Mouse (Mus musculus): ENCODE data around the gene Ppfia3.

Gene Ppfia3

GRCm38 (mm10) chr7:45312686-45313453 lies 53.9 kb downstream of the Ppfia3 start:
- no peak for DNase-seq (ENCODE audit: low spot score in 2 of 2)

GRCm38 (mm10) chr7:45312023-45312422 lies 54.8 kb downstream of the Ppfia3 start:
- DNase-seq (ENCODE audit: low spot score in 2 of 2) = no peak

GRCm38 (mm10) chr7:45309455-45309854 lies 57.4 kb downstream of the Ppfia3 start:
- DNase-seq (ENCODE audit: low spot score in 2 of 2) = peak in 1 of 2 experiments; percentile 40

- DNase-seq (ENCODE audit: low spot score in 2 of 2) = no peak
Observed at GRCm38 (mm10) chr7:45308551-45309240, 58.1 kb downstream of the Ppfia3 start.

GRCm38 (mm10) chr7:45305275-45305674 lies 61.5 kb downstream of the Ppfia3 start:
- peak in 1 of 2 experiments; percentile 48 for DNase-seq (ENCODE audit: low spot score in 2 of 2)

- no peak for DNase-seq (ENCODE audit: low spot score in 2 of 2)
Observed at GRCm38 (mm10) chr7:45304869-45305268, 62.0 kb downstream of the Ppfia3 start.

- no peak for DNase-seq (ENCODE audit: low spot score in 2 of 2)
Observed at GRCm38 (mm10) chr7:45302626-45303025, 64.2 kb downstream of the Ppfia3 start.

- DNase-seq (ENCODE audit: low spot score in 2 of 2) = peak; percentile 54 to 65
Observed at GRCm38 (mm10) chr7:45300270-45300669, 66.5 kb downstream of the Ppfia3 start.

- peak; percentile 41 to 44 for DNase-seq (ENCODE audit: low spot score in 2 of 2)
Observed at GRCm38 (mm10) chr7:45299752-45300151, 67.1 kb downstream of the Ppfia3 start.

GRCm38 (mm10) chr7:45297563-45297962 lies 69.3 kb downstream of the Ppfia3 start:
- no peak for DNase-seq (ENCODE audit: low spot score in 2 of 2)

GRCm38 (mm10) chr7:45296626-45297025 lies 70.2 kb downstream of the Ppfia3 start:
- no peak for DNase-seq (ENCODE audit: low spot score in 2 of 2)

Measured in urinary bladder, postnatal 36 days (tissue).